Mouse (Mus musculus): ENCODE results near the gene Resp18. TPM values are rescaled to one million over a fixed set of nuclear protein-coding genes. Genes with fewer than 3 reads are reported as not detected.

Gene Resp18
- polyA plus RNA-seq, 1 experiment: 1.2 TPM

- 92% methylated on average over 6 of the region's 6 CpGs for WGBS
- no peak overlapping the region for H3K4me3 ChIP-seq (replicated peaks; ENCODE audit: extremely low read depth, low read depth, low read length)
- no peak for DNase-seq
- peaks cover 3% of the 10 kb centered on the region; the same call in 1 of the 2 replicates for H3K4me1 ChIP-seq (ENCODE audit: control insufficient read depth, insufficient read depth, low read length)
- TF ChIP-seq CTCF (IDR thresholded peaks at IDR 0.05; ENCODE audit: insufficient read depth, low read length) (no peak), POLR2A (IDR thresholded peaks at IDR 0.05; ENCODE audit: borderline replicate concordance, extremely low read depth, low read depth, low read length) (no peak)
Measured at GRCm38 (mm10) chr1:75311694-75312093, 33.5 kb upstream of the Resp18 start.

- DNase-seq: no peak
- TF ChIP-seq CTCF (IDR thresholded peaks at IDR 0.05; ENCODE audit: insufficient read depth, low read length) (no peak), POLR2A (IDR thresholded peaks at IDR 0.05; ENCODE audit: borderline replicate concordance, extremely low read depth, low read depth, low read length) (no peak)
- Histone ChIP-seq H3K4me1 (ENCODE audit: control insufficient read depth, insufficient read depth, low read length) (no peaks in the 10 kb centered on the region), H3K4me3 (replicated peaks; ENCODE audit: extremely low read depth, low read depth, low read length) (no peak overlapping the region)
- 80% methylated on average over 2 of the region's 2 CpGs for WGBS
Measured at GRCm38 (mm10) chr1:75304662-75305061, 26.4 kb upstream of the Resp18 start.

GRCm38 (mm10) chr1:75294294-75294693 lies 16.1 kb upstream of the Resp18 start:
- TF ChIP-seq POLR2A (IDR thresholded peaks at IDR 0.05; ENCODE audit: borderline replicate concordance, extremely low read depth, low read depth, low read length) (no peak), CTCF (IDR thresholded peaks at IDR 0.05; ENCODE audit: insufficient read depth, low read length) (no peak)
- Histone ChIP-seq H3K4me1 (ENCODE audit: control insufficient read depth, insufficient read depth, low read length) (no peaks in the 10 kb centered on the region), H3K4me3 (replicated peaks; ENCODE audit: extremely low read depth, low read depth, low read length) (no peak overlapping the region)
- DNase-seq: no peak
- WGBS: 83% methylated on average over 5 of the region's 5 CpGs

- Histone ChIP-seq H3K4me1 (ENCODE audit: control insufficient read depth, insufficient read depth, low read length) (no peaks in the 10 kb centered on the region), H3K4me3 (replicated peaks; ENCODE audit: extremely low read depth, low read depth, low read length) (no peak overlapping the region)
- no peak for DNase-seq
- TF ChIP-seq POLR2A (IDR thresholded peaks at IDR 0.05; ENCODE audit: borderline replicate concordance, extremely low read depth, low read depth, low read length): no peak
- no peak for TF ChIP-seq CTCF (IDR thresholded peaks at IDR 0.05; ENCODE audit: insufficient read depth, low read length)
- WGBS: 70% methylated on average over 5 of the region's 5 CpGs
Measured at GRCm38 (mm10) chr1:75293331-75293701, 15.1 kb upstream of the Resp18 start.

GRCm38 (mm10) chr1:75292476-75293330 lies 14.5 kb upstream of the Resp18 start:
- WGBS: 34% methylated on average over 12 of the region's 12 CpGs
- Histone ChIP-seq H3K4me1 (ENCODE audit: control insufficient read depth, insufficient read depth, low read length) (no peaks in the 10 kb centered on the region), H3K4me3 (replicated peaks; ENCODE audit: extremely low read depth, low read depth, low read length) (no peak overlapping the region)
- no peak for DNase-seq
- TF ChIP-seq POLR2A (IDR thresholded peaks at IDR 0.05; ENCODE audit: borderline replicate concordance, extremely low read depth, low read depth, low read length) (no peak), CTCF (IDR thresholded peaks at IDR 0.05; ENCODE audit: insufficient read depth, low read length) (no peak)

GRCm38 (mm10) chr1:75291321-75291720 lies 13.1 kb upstream of the Resp18 start:
- Histone ChIP-seq H3K4me3 (replicated peaks; ENCODE audit: extremely low read depth, low read depth, low read length) (no peak overlapping the region), H3K4me1 (ENCODE audit: control insufficient read depth, insufficient read depth, low read length) (no peaks in the 10 kb centered on the region)
- DNase-seq: no peak
- TF ChIP-seq CTCF (IDR thresholded peaks at IDR 0.05; ENCODE audit: insufficient read depth, low read length) (no peak), POLR2A (IDR thresholded peaks at IDR 0.05; ENCODE audit: borderline replicate concordance, extremely low read depth, low read depth, low read length) (no peak)
- WGBS: 78% methylated on average over 8 of the region's 8 CpGs

GRCm38 (mm10) chr1:75290582-75290981 lies 12.4 kb upstream of the Resp18 start:
- DNase-seq: no peak
- Histone ChIP-seq H3K4me1 (ENCODE audit: control insufficient read depth, insufficient read depth, low read length) (no peaks in the 10 kb centered on the region), H3K4me3 (replicated peaks; ENCODE audit: extremely low read depth, low read depth, low read length) (no peak overlapping the region)
- no peak for TF ChIP-seq POLR2A (IDR thresholded peaks at IDR 0.05; ENCODE audit: borderline replicate concordance, extremely low read depth, low read depth, low read length)
- TF ChIP-seq CTCF (IDR thresholded peaks at IDR 0.05; ENCODE audit: insufficient read depth, low read length): no peak

- H3K4me3 ChIP-seq (replicated peaks; ENCODE audit: extremely low read depth, low read depth, low read length): no peak overlapping the region
- WGBS: 61% methylated on average over 8 of the region's 8 CpGs
- no peak for DNase-seq
- no peak for TF ChIP-seq CTCF (IDR thresholded peaks at IDR 0.05; ENCODE audit: insufficient read depth, low read length)
- no peak for TF ChIP-seq POLR2A (IDR thresholded peaks at IDR 0.05; ENCODE audit: borderline replicate concordance, extremely low read depth, low read depth, low read length)
- H3K4me1 ChIP-seq (ENCODE audit: control insufficient read depth, insufficient read depth, low read length): no peaks in the 10 kb centered on the region
Measured at GRCm38 (mm10) chr1:75289888-75290431, 11.7 kb upstream of the Resp18 start.

GRCm38 (mm10) chr1:75289376-75289775 lies 11.2 kb upstream of the Resp18 start:
- TF ChIP-seq CTCF (IDR thresholded peaks at IDR 0.05; ENCODE audit: insufficient read depth, low read length) (no peak), POLR2A (IDR thresholded peaks at IDR 0.05; ENCODE audit: borderline replicate concordance, extremely low read depth, low read depth, low read length) (no peak)
- Histone ChIP-seq H3K4me3 (replicated peaks; ENCODE audit: extremely low read depth, low read depth, low read length) (no peak overlapping the region), H3K4me1 (ENCODE audit: control insufficient read depth, insufficient read depth, low read length) (no peaks in the 10 kb centered on the region; the same call in 1 of the 2 replicates)
- no peak for DNase-seq
- WGBS: 16% methylated on average over 7 of the region's 7 CpGs

- TF ChIP-seq CTCF (IDR thresholded peaks at IDR 0.05; ENCODE audit: insufficient read depth, low read length) (no peak), POLR2A (IDR thresholded peaks at IDR 0.05; ENCODE audit: borderline replicate concordance, extremely low read depth, low read depth, low read length) (no peak)
- 65% methylated on average over 7 of the region's 7 CpGs for WGBS
- DNase-seq: no peak
- H3K4me1 ChIP-seq (ENCODE audit: control insufficient read depth, insufficient read depth, low read length): no peaks in the 10 kb centered on the region; the same call in 1 of the 2 replicates
- no peak overlapping the region for H3K4me3 ChIP-seq (replicated peaks; ENCODE audit: extremely low read depth, low read depth, low read length)
Measured at GRCm38 (mm10) chr1:75284911-75285310, 6.7 kb upstream of the Resp18 start.
